Mouse (Mus musculus): Measurements from ENCODE around the gene Cd209a. TPM values are rescaled to one million over a fixed set of nuclear protein-coding genes. Genes with fewer than 3 reads are reported as not detected.
A peak's percentile ranks its signal among the peaks of the same experiment; 100 is the strongest.
"Not testable (repeated sequence)": the region's sequence is repeated elsewhere in the genome, so short reads cannot be mapped to it uniquely, and the experiment has no call there.

Cd209a gene
- total RNA-seq (2021) = under 1 TPM in 1 of 2 experiments, not detected in 1; 0.48 TPM

DNA sequence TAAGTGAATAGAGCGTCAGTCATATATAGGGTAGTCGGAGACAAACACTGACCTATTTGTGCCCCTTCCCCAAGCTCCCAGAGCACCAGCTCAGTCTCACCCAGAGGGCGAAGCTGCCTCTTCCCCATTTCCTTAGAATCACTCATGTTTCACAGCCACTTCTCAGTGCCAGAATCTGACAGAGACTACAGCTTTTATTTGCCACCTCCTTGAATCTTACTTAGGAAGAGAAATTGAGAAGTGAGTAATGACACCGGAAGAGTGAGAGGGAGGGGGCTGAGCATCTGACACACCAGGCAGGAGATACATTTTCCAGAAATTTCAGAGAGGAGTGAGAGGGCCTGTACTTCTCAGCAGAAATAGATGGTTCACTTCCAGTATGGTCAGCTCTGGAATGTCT, at the start of gene Cd209a:
Gene Cd209a (minus strand): TSS at position 224 of the 400 bp plus-strand sequence.
- intact Hi-C loops (cut with DNase I) = no loop called here
- DNase-seq (ENCODE audit: low spot score in 2 of 2) = peak in 1 of 2 experiments; percentile 25

- intact Hi-C loops (cut with DNase I); DNase-seq (ENCODE audit: low spot score in 2 of 2): not testable (repeated sequence)
These were observed 19.9 kb upstream of the Cd209a start for GRCm38 (mm10) chr8:3768641-3769040.

- intact Hi-C loops (cut with DNase I) = no loop called here
- DNase-seq (ENCODE audit: low spot score in 2 of 2) = peak; percentile 14 to 42
These were observed 5.6 kb upstream of the Cd209a start for GRCm38 (mm10) chr8:3754261-3754850.

DNA sequence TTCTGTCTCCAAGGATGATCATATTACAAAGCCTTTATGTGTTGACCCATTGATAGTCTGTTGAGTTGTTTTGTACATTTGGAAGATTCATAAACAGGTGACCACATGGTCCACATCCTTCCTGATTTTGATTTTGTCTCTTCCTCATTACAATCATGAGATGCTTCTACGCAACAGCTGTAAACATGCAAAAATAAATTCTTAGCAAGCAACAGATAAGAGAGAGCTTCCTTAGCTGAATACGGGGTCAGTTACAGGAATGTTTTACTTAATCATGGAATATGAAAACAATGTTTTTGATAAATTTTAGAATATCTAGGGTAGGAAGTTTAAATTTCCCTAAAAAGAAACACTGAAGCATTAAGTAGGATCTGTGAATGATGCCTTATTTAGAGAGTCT, 11.8 kb downstream of the Cd209a start:
- DNase-seq (ENCODE audit: low spot score in 2 of 2) = no peak
- intact Hi-C loops (cut with DNase I) = no loop called here

DNA sequence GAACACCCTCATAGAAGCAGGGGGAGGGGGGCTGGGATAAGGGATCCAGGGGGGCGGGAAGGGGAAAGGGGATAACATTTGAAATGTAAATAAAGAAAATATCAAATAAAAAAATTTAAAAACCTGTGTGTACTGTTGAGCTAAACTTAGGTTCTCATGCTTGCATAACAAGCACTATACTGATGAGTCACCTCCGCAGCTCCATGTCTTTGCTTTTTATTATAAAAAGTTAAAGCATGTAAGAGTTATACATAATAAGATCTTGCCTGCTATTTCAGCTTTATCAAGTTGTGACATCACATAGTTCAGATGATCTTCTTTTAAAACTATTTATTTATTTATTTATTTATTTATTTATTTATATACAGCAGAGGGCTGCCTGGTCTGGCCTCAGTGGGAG, 13.2 kb downstream of the Cd209a start:
- intact Hi-C loops (cut with DNase I) = no loop called here
- peak in 1 of 2 experiments; percentile 65 for DNase-seq (ENCODE audit: low spot score in 2 of 2)

- DNase-seq (ENCODE audit: low spot score in 2 of 2) = no peak
- intact Hi-C loops (cut with DNase I) = no loop called here
These were observed 14.7 kb downstream of the Cd209a start for GRCm38 (mm10) chr8:3734084-3734483.

GRCm38 (mm10) chr8:3721041-3721440, 27.7 kb downstream of the Cd209a start:
- no peak for DNase-seq (ENCODE audit: low spot score in 2 of 2)
- intact Hi-C loops (cut with DNase I) = loop anchor here (10.0 kb wide), 1 partner anchor 414 kb away; the partner anchor contains the start of gene Cd209g

DNA sequence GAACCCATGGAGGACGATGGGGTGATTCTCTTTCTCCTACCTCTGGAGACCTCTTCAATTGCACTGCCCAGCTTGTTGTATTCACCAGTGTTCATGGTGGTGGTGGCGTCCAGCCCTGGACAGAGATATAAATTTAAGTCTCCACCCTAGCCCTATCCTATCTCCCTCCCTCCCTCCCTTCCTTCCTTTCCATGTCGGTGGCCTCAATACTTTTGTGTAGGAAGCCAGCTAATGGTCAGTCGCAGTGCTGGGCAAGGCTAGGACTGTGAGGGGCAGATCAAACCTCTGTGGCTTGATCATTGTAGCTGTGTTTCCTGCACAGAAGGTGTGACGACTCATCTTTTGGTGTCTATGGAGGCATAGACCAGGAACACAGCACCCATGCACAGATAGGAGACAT, 28.2 kb downstream of the Cd209a start, which contains the start of gene Clec4g:
Gene Clec4g (minus strand): TSS at position 101 of the 400 bp plus-strand sequence.
- no peak for DNase-seq (ENCODE audit: low spot score in 2 of 2)
- intact Hi-C loops (cut with DNase I) = loop anchor here (10.0 kb wide), 1 partner anchor 414 kb away; the partner anchor contains the start of gene Cd209g

DNA sequence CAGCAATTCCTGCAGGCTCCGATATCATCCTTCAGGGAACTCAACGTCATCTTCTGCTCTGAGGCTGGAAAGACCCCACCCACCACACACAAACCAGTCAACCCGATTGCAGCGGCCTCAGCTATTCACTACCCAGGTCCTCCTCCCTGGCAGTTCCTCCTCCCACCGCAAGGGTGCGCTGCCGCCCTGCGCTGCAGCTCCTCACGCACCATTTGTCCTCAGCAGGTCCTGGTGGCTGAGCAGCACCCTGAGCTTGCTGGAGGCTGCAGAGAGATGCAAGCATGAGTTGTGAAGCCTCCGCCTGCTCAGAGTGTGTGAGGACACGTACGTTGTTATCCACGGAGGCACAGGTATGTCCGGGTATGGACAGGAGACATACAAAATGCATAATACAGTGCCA, 30.2 kb downstream of the Cd209a start:
- intact Hi-C loops (cut with DNase I) = loop anchor here (1.0 kb wide), 1 partner anchor 238 kb away; no protein-coding TSS in a partner anchor
- DNase-seq (ENCODE audit: low spot score in 2 of 2) = peak; percentile 56 to 64

DNA sequence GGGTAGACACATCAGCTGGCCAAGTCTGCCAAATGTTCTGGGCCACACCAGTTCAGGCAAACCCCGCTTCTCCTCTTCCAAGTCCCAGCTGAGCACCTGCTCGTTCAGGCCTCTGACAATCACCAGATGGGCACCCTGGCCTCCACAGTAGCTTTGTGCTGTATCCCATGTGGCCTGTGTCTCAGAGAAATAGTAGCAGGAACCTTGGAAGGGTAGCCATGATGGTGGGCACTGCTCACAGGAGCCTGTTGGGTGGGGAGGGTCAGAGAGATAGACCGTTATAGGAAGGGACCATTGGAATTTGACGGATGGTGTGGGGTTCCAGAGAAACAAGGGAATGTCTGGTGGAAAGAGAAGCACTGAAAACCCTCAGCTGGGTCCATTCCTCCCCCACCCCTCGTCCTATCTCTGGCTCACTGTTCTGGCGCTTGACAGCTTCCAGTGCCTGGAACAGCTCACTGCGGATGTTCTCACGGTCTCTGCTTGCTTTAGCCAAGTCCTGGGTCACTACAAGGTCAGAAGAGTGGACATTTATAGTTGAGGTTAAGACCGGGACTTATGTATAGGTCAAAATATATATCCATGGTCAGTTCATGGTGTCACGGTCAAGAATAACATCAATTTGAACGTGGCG, 31.3 kb downstream of the Cd209a start:
- DNase-seq (ENCODE audit: low spot score in 2 of 2) = no peak
- intact Hi-C loops (cut with DNase I) = no loop called here

DNA sequence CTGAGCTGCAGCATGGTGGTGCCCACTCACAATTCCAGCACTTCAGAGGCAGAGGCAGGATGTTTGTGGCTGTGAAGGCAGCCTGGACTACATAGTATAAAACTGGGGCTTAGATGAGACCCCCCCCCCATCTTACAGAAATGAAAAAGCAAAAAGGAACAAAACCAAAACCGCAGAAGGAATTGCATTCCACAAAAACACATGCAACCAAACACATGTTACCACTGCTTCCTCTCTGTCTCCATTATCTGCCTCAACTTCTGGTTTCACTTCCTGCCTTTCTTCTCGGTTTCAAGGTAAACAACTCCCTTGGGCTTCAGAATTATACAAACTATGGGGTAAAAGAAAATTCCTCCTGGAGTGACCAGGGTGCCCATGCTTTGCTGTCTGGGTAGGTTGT, 37.1 kb downstream of the Cd209a start:
- no peak for DNase-seq (ENCODE audit: low spot score in 2 of 2)

DNA sequence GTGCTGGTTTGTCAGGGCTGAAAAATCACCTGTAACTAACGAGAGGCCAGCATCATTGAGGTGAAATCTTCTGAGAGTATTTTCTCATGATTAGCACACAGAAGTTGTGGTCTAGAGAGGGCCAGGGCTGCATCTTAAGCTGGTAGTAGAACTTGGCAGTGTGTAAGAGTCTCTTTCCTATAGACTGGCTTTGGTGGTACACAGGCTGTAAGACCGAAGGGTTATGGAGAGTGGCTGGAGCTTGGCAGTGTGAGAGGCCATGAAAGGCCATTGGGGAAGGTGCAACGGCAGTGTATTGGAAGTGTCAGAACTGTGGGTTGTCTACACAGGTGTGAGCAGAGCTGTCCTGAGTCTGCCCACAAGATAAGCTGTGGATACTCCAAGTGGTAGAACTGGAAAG, 38.5 kb downstream of the Cd209a start:
- intact Hi-C loops (cut with DNase I) = no loop called here
- DNase-seq (ENCODE audit: low spot score in 2 of 2) = no peak

More for the DNA sequence above, 37.1 kb downstream of the Cd209a start:
- intact Hi-C loops (cut with DNase I) = no loop called here

DNA sequence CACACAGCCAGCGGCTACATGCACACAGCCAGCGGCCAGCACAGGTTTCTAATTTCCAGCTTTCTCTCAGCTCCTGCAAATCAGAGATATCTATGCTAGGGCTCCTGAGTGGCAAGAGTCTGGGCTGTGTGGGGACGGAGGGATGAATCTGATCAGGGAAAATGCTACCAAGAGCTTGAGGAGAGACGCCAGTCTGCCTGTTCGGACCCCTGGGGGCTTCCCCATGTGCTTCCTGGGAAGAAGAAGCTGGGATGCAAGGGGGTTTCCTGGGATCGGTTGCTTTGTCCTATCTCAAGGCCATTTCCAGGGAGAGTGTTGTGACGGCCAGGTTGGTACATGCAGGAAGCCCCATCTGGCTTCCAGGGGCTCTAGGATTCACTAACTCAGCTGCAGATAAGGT, 41.2 kb downstream of the Cd209a start:
- DNase-seq (ENCODE audit: low spot score in 2 of 2) = no peak
- intact Hi-C loops (cut with DNase I) = no loop called here

- intact Hi-C loops (cut with DNase I) = no loop called here
- peak in 1 of 2 experiments; percentile 30 for DNase-seq (ENCODE audit: low spot score in 2 of 2)
These were observed 43.1 kb downstream of the Cd209a start for GRCm38 (mm10) chr8:3705711-3706110.

GRCm38 (mm10) chr8:3701491-3701890, 47.3 kb downstream of the Cd209a start:
- no peak for DNase-seq (ENCODE audit: low spot score in 2 of 2)
- intact Hi-C loops (cut with DNase I) = no loop called here

- DNase-seq (ENCODE audit: low spot score in 2 of 2) = no peak
- intact Hi-C loops (cut with DNase I) = no loop called here
These were observed 54.7 kb downstream of the Cd209a start, which contains the start of gene Fcer2a for GRCm38 (mm10) chr8:3694121-3694520. Gene Fcer2a (minus strand): TSS chr8:3694175.

Small RNA genes lying within 50 kb of the gene (microRNA-seq; reads per million reads assigned to microRNA genes)
- 0 reads per million in 2 experiments for gene Gm24934

Other genes starting within 250 kb of the Cd209a start
- gene Mcoln1, start 248.5 kb downstream of the Cd209a start, total RNA-seq (2021) = 10 to 100 TPM; 77.4 to 90.3 TPM
- gene Pnpla6, start 233.6 kb downstream of the Cd209a start, total RNA-seq (2021) = 10 to 100 TPM; 66.2 to 70.7 TPM
- not detected for gene C330021F23Rik, start 181.0 kb downstream of the Cd209a start, total RNA-seq (2021)
- gene Camsap3, start 161.7 kb downstream of the Cd209a start, total RNA-seq (2021) = 10 to 100 TPM; 39.5 to 39.9 TPM
- gene Xab2, start 127.7 kb downstream of the Cd209a start, total RNA-seq (2021) = 10 to 100 TPM; 34.3 to 38.1 TPM
- 10 to 100 TPM; 84.0 to 87.2 TPM for gene Pet100, start 127.4 kb downstream of the Cd209a start, total RNA-seq (2021)
- gene Pcp2, start 123.4 kb downstream of the Cd209a start, total RNA-seq (2021) = not detected
- 10 to 100 TPM; 32.6 to 48.4 TPM for gene Stxbp2, start 118.0 kb downstream of the Cd209a start, total RNA-seq (2021)
- gene Retn, start 93.2 kb downstream of the Cd209a start, total RNA-seq (2021) = under 1 TPM; 0.50 to 0.87 TPM
- gene Mcemp1, start 83.2 kb downstream of the Cd209a start, total RNA-seq (2021) = not detected
- 10 to 100 TPM; 13.2 to 17.0 TPM for gene Fcor, start 76.6 kb downstream of the Cd209a start, total RNA-seq (2021)
- gene Trappc5, start 72.7 kb downstream of the Cd209a start, total RNA-seq (2021) = 10 to 100 TPM; 25.7 to 27.1 TPM
- not detected for gene Fcer2a, start 54.8 kb downstream of the Cd209a start, total RNA-seq (2021)
- not detected for gene Clec4g, start 28.3 kb downstream of the Cd209a start, total RNA-seq (2021)
- not detected for gene Cd209e, start 105.3 kb upstream of the Cd209a start, total RNA-seq (2021)
- not detected for gene Cd209d, start 129.6 kb upstream of the Cd209a start, total RNA-seq (2021)
- gene Cd209b, start 177.9 kb upstream of the Cd209a start, total RNA-seq (2021) = under 1 TPM; 0.50 to 0.57 TPM
- under 1 TPM in 1 of 2 experiments, not detected in 1; 0.21 TPM for gene Cd209c, start 205.8 kb upstream of the Cd209a start, total RNA-seq (2021)